Mouse (Mus musculus): ENCODE measurements around the gene Trip10. TPM values are rescaled to one million over a fixed set of nuclear protein-coding genes. Genes with fewer than 3 reads are reported as not detected.

The Trip10 gene
- polyA plus RNA-seq, 1 experiment from 2014 or later, result 26.2 TPM

DNA sequence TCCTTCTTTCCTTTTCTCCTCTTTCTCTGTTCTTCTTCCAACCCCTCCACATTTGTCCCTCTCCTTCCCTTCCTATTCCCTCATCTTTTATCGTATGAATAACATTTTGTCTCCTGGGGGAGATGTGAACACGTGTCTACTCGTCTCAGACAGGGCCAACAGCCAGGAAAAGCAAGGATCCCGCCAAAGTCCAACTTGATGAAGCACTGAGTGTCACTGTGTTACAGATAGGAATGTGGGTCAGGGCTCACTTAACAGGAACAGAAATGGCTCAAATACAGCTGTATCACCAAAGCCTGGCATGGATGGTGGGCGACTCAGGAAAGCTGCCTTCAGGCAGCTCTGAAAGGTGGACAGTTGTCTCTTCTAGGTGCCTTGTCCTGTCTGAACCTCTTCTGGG, 40.0 kb downstream of the Trip10 start:
- Histone ChIP-seq H3K4me1 (no peaks in the 10 kb centered on the region), H3K9me3 (no peaks in the 10 kb centered on the region), H3K36me3 (replicated peaks) (no peaks in the 10 kb centered on the region), H3K4me3 (replicated peaks) (no peak overlapping the region), H3K4me2 (no peak overlapping the region), H3K27ac (no peak overlapping the region), H3K27me3 (no peaks in the 10 kb centered on the region), H3K9ac (no peak overlapping the region)
- WGBS, result 89% methylated on average over 5 of the region's 5 CpGs
- no peak for ATAC-seq (ENCODE audit: low FRiP score)

DNA sequence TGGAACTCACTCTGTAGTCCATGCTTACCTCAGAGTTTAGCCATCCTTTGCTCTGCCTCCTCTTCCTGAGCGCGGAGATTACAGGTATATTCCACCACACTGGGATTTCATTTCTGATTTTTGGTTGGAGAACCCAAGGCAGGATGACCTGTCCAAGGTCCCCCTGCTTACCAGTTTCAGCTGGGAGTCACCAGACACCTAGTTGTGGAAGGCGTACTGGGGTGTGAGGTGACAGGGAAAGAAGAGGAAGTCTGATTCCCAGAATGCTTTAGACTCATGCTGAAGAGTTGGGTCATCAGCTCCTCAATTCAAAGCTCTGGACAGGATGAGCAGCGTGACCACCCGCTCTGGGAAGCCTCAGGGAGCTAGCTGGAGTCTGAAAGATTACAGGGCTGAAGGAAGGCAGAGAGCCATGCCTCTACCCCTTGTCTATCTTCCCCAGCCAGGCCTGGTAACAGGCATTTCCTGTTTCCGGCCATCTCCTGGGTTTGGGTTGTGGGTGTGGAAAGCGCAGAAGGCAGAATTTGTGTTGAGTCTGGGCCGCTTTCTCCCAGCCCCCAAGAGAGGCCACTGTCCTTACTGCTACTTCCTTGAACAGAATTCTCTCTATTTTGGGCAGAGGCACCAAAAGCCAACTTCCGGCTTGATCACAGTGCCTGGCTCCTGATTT, 40.9 kb downstream of the Trip10 start:
- Histone ChIP-seq H3K4me3 (replicated peaks) (no peak overlapping the region), H3K27ac (no peak overlapping the region), H3K27me3 (no peaks in the 10 kb centered on the region), H3K36me3 (replicated peaks) (no peaks in the 10 kb centered on the region), H3K9me3 (no peaks in the 10 kb centered on the region), H3K4me1 (no peaks in the 10 kb centered on the region), H3K9ac (no peak overlapping the region), H3K4me2 (no peak overlapping the region)
- no peak for ATAC-seq (ENCODE audit: low FRiP score)
- WGBS, result 92% methylated on average over 9 of the region's 9 CpGs

DNA sequence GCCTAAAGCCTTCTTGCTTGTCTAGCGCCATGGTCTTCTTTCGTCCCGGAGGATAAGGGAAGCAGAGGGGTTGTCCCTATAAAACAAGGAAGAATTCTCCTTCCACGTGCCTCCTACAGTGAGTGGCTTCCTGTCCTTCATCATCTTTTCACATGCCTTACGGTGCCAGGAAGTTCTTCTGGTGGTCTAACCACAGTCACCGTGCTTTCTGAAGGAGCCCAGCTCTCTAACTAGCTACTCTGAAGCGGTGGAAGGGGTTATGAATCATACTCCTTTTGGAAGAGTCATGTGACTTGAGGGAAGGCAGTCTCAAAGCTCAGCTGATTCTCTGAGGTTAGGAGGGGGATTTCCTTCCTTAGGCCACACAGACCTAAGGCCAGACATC, 41.4 kb downstream of the Trip10 start:
- ATAC-seq (ENCODE audit: low FRiP score), result no peak
- WGBS, result 90% methylated on average over 7 of the region's 7 CpGs

DNA sequence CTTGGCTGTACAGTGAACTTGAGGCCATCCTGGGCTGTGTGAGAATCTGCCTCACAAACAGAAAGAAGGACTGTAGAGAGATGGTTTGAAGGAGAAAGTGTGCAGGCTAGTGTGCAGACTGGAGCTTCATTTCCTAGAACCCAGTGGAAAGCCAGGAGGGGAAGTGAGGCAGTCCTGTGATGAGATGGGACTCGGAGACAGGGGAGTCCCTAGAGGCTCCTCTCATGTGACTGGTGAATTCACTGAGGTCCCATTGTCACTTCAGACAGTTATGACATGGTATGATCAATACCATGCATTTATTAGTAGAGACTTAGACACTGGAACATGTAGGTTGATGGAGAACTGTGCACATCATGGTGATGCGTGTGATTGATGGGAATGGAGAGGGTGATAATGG, 43.0 kb downstream of the Trip10 start:
- no peak for ATAC-seq (ENCODE audit: low FRiP score)
- Histone ChIP-seq H3K27ac (no peak overlapping the region), H3K4me1 (no peaks in the 10 kb centered on the region), H3K4me3 (replicated peaks) (no peak overlapping the region), H3K4me2 (no peak overlapping the region), H3K36me3 (replicated peaks) (no peaks in the 10 kb centered on the region), H3K27me3 (no peaks in the 10 kb centered on the region), H3K9me3 (no peaks in the 10 kb centered on the region), H3K9ac (no peak overlapping the region)
- 86% methylated on average over 2 of the region's 2 CpGs for WGBS

More for the DNA sequence above, 41.4 kb downstream of the Trip10 start:
- Histone ChIP-seq H3K9ac (no peak overlapping the region), H3K27me3 (no peaks in the 10 kb centered on the region), H3K4me2 (no peak overlapping the region), H3K4me1 (no peaks in the 10 kb centered on the region), H3K9me3 (no peaks in the 10 kb centered on the region), H3K4me3 (replicated peaks) (no peak overlapping the region), H3K36me3 (replicated peaks) (no peaks in the 10 kb centered on the region), H3K27ac (no peak overlapping the region)

DNA sequence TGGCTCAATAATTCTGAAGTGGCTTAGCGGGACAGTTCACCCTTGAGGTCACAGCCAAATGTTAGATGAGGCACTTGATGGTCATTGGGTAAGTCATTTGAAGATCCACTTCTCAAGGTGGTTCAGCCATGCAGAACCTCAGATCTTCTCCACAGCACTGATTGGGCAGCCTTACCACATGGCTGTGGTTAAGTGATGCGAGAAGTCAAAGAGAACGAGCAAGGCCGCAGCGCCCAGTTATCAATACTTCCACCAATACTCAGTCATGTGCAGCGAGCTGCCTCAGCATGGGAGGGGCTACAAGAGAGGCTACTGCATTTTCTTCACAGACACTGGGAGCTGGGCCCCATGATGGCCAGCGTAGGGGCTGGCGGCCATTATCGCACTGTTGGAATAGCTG, 43.7 kb downstream of the Trip10 start:
- no peak for ATAC-seq (ENCODE audit: low FRiP score)
- 93% methylated on average over 9 of the region's 9 CpGs for WGBS
- no peaks in the 10 kb centered on the region for H3K9me3 ChIP-seq
- no peaks in the 10 kb centered on the region for H3K4me1 ChIP-seq
- no peaks in the 10 kb centered on the region for H3K27me3 ChIP-seq
- no peaks in the 10 kb centered on the region for H3K36me3 ChIP-seq (replicated peaks)
- H3K4me3 ChIP-seq (replicated peaks), result no peak overlapping the region
- H3K9ac ChIP-seq, result no peak overlapping the region
- H3K27ac ChIP-seq, result no peak overlapping the region
- H3K4me2 ChIP-seq, result no peak overlapping the region

DNA sequence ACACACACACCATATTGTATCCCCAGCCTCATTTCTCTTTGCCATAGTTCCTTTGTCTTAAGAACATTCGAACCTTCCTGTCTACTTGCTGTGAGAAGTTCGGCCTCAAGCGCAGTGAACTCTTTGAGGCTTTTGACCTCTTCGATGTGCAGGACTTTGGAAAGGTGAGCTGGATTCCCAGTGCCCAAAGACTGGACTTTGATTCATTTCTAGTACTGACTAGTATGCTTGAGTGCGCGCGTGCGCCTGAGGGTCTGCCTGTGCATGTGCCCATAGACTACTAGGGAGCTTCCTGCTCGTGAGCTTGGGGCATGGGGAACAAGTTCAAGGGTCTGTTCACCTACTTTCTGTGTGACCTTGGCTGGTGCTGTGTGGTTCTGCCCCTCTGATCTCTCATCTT, 46.7 kb downstream of the Trip10 start:
- H3K9ac ChIP-seq, result no peak overlapping the region
- no peaks in the 10 kb centered on the region for H3K4me1 ChIP-seq
- no peaks in the 10 kb centered on the region for H3K36me3 ChIP-seq (replicated peaks)
- no peak overlapping the region for H3K4me3 ChIP-seq (replicated peaks)
- H3K4me2 ChIP-seq, result no peak overlapping the region
- 91% methylated on average over 9 of the region's 9 CpGs for WGBS
- no peaks in the 10 kb centered on the region for H3K27me3 ChIP-seq
- ATAC-seq (ENCODE audit: low FRiP score), result no peak
- no peaks in the 10 kb centered on the region for H3K9me3 ChIP-seq
- H3K27ac ChIP-seq, result no peak overlapping the region

DNA sequence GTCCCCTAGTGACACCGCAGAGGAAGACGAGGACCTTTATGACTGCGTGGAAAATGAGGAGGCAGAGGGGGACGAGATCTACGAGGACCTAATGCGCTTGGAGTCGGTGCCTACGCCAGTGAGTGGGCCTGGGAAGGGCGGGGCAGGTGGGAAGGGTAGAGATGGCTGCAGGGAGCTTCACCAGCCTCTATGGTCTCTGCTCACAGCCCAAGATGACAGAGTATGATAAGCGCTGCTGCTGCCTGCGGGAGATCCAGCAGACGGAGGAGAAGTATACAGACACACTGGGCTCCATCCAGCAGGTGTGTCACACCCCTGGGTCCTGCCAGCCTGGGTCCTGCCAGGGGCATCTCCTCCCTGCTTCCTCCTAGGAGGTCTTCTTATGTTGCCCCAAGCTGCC, 47.8 kb downstream of the Trip10 start:
- no peak overlapping the region for H3K27ac ChIP-seq
- H3K36me3 ChIP-seq (replicated peaks), result no peaks in the 10 kb centered on the region
- no peak for ATAC-seq (ENCODE audit: low FRiP score)
- WGBS, result 94% methylated on average over 12 of the region's 12 CpGs
- no peaks in the 10 kb centered on the region for H3K4me1 ChIP-seq
- no peaks in the 10 kb centered on the region for H3K9me3 ChIP-seq
- H3K4me2 ChIP-seq, result no peak overlapping the region
- no peak overlapping the region for H3K9ac ChIP-seq
- no peak overlapping the region for H3K4me3 ChIP-seq (replicated peaks)
- no peaks in the 10 kb centered on the region for H3K27me3 ChIP-seq

DNA sequence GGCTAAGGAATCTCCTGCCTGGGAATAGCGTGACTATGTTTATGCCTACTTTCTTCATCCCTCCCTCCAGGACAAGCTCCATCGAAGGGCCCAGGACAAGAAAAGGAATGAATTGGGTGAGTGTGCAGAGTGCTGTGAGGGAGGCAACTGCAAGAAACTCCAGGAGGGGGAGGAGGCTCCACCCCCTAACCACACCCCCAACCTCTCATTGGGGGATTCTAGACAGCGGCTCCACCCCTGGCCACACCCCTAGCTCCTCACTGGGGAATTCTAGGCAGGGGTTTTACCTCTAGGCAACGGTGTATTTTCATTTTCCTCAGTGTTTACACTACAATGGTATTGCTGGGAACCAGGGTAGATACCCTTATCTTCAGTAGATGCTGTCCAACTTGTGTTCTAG, 56.3 kb downstream of the Trip10 start:
- H3K4me2 ChIP-seq, result no peak overlapping the region
- ATAC-seq (ENCODE audit: low FRiP score), result no peak
- 85% methylated on average over 4 of the region's 4 CpGs for WGBS

DNA sequence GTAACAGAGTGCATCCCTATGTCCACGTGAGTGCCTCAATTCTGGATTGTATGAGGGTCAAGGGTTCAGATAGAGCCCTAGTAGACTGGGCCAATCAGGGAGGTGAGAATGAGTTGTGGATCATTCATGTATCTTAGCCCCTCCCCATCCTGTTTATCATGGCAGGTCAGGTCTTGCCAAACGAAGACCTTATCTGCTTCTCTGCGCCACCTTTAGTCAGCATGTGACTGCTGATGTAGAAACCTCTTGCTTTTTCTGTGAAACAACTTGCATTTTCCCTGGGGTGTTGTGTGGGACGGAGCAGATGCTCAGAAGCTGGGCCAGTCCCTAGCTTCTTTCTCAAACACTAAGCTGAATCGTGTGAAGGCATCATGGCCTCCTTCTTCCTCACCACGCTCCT, 57.8 kb downstream of the Trip10 start:
- 87% methylated on average over 6 of the region's 6 CpGs for WGBS
- H3K9ac ChIP-seq, result no peak overlapping the region
- H3K4me3 ChIP-seq (replicated peaks), result no peak overlapping the region
- no peaks in the 10 kb centered on the region for H3K36me3 ChIP-seq (replicated peaks)
- no peak for ATAC-seq (ENCODE audit: low FRiP score)
- H3K4me1 ChIP-seq, result no peaks in the 10 kb centered on the region
- no peak overlapping the region for H3K27ac ChIP-seq
- H3K9me3 ChIP-seq, result no peaks in the 10 kb centered on the region
- H3K4me2 ChIP-seq, result no peak overlapping the region
- H3K27me3 ChIP-seq, result no peaks in the 10 kb centered on the region

More for the DNA sequence above, 56.3 kb downstream of the Trip10 start:
- Histone ChIP-seq H3K27me3 (no peaks in the 10 kb centered on the region), H3K9ac (no peak overlapping the region), H3K4me1 (no peaks in the 10 kb centered on the region), H3K9me3 (no peaks in the 10 kb centered on the region), H3K27ac (no peak overlapping the region), H3K4me3 (replicated peaks) (no peak overlapping the region), H3K36me3 (replicated peaks) (no peaks in the 10 kb centered on the region)

DNA sequence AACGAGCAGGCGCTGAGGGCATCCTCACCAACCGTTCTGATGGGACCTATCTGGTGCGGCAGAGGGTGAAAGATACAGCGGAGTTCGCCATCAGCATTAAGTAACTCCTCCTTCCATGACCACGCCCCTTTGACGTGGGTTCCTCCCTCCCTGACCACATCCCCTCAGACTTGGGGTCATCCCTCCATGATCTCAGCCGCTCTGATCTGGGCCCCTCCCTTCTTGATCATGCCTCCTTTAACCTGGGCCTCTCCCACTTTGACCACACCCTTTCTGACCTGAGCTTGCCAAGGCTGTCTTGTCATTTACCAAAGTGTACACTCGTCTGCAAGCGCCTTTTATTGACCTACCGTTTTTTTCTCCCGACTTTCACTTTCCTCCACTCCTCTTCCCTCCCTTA, 62.5 kb downstream of the Trip10 start:
- Histone ChIP-seq H3K36me3 (replicated peaks) (no peaks in the 10 kb centered on the region), H3K4me3 (replicated peaks) (no peak overlapping the region), H3K4me2 (no peak overlapping the region), H3K27me3 (no peaks in the 10 kb centered on the region), H3K9ac (no peak overlapping the region), H3K4me1 (no peaks in the 10 kb centered on the region), H3K27ac (no peak overlapping the region), H3K9me3 (no peaks in the 10 kb centered on the region)
- ATAC-seq (ENCODE audit: low FRiP score), result no peak
- 35% methylated on average over 13 of the region's 13 CpGs for WGBS

Small RNA genes within 50 kb of the gene (microRNA-seq; reads per million reads assigned to microRNA genes)
- not detected for gene Mir6978

Other genes with a start within 250 kb of the Trip10 start
- 0.61 TPM in 1 of 2 replicates, not detected in the other for gene Pspn, start 249.4 kb upstream of the Trip10 start, polyA plus RNA-seq (2016; fragmentation: Nextera tagmentation; extraction: Ambion mirVana)
- 80.9 and 81.8 TPM in 2 replicates for gene Gtf2f1, start 238.2 kb upstream of the Trip10 start, polyA plus RNA-seq (2016; fragmentation: Nextera tagmentation; extraction: Ambion mirVana)
- gene Gm17949, start 238.0 kb upstream of the Trip10 start, polyA plus RNA-seq (2016; fragmentation: Nextera tagmentation; extraction: Ambion mirVana), result 0.45 and 0.64 TPM in 2 replicates
- 62.8 and 70.7 TPM in 2 replicates for gene Khsrp, start 217.9 kb upstream of the Trip10 start, polyA plus RNA-seq (2016; fragmentation: Nextera tagmentation; extraction: Ambion mirVana)
- not detected in 2 replicates for gene Slc25a41, start 207.8 kb upstream of the Trip10 start, polyA plus RNA-seq (2016; fragmentation: Nextera tagmentation; extraction: Ambion mirVana)
- 1.3 and 2.5 TPM in 2 replicates for gene Crb3, start 190.3 kb upstream of the Trip10 start, polyA plus RNA-seq (2016; fragmentation: Nextera tagmentation; extraction: Ambion mirVana)
- gene Slc25a23, start 189.6 kb upstream of the Trip10 start, polyA plus RNA-seq (2016; fragmentation: Nextera tagmentation; extraction: Ambion mirVana), result 20.3 and 21.3 TPM in 2 replicates
- 5.2 and 5.9 TPM in 2 replicates for gene Dennd1c, start 170.9 kb upstream of the Trip10 start, polyA plus RNA-seq (2016; fragmentation: Nextera tagmentation; extraction: Ambion mirVana)
- gene Tubb4a, start 161.7 kb upstream of the Trip10 start, polyA plus RNA-seq (2016; fragmentation: Nextera tagmentation; extraction: Ambion mirVana), result 121 and 145 TPM in 2 replicates
- 8.7 and 9.2 TPM in 2 replicates for gene Tnfsf9, start 144.1 kb upstream of the Trip10 start, polyA plus RNA-seq (2016; fragmentation: Nextera tagmentation; extraction: Ambion mirVana)
- not detected in 2 replicates for gene Cd70, start 99.7 kb upstream of the Trip10 start, polyA plus RNA-seq (2016; fragmentation: Nextera tagmentation; extraction: Ambion mirVana)
- 0.13 TPM in 1 of 2 replicates, not detected in the other for gene Tnfsf14, start 55.3 kb upstream of the Trip10 start, polyA plus RNA-seq (2016; fragmentation: Nextera tagmentation; extraction: Ambion mirVana)
- 0.04 and 0.14 TPM in 2 replicates for gene C3, start 21.3 kb upstream of the Trip10 start, polyA plus RNA-seq (2016; fragmentation: Nextera tagmentation; extraction: Ambion mirVana)
- 20.1 and 20.9 TPM in 2 replicates for gene Gpr108, start 1.0 kb upstream of the Trip10 start, polyA plus RNA-seq (2016; fragmentation: Nextera tagmentation; extraction: Ambion mirVana)
- gene Vav1, start 29.6 kb downstream of the Trip10 start, polyA plus RNA-seq (2016; fragmentation: Nextera tagmentation; extraction: Ambion mirVana), result 1.2 and 1.4 TPM in 2 replicates
- 2.2 and 2.9 TPM in 2 replicates for gene Adgre1, start 109.2 kb downstream of the Trip10 start, polyA plus RNA-seq (2016; fragmentation: Nextera tagmentation; extraction: Ambion mirVana)